Mouse (Mus musculus): Measurements from ENCODE around the gene Sult1e1.

Sult1e1 gene

DNA sequence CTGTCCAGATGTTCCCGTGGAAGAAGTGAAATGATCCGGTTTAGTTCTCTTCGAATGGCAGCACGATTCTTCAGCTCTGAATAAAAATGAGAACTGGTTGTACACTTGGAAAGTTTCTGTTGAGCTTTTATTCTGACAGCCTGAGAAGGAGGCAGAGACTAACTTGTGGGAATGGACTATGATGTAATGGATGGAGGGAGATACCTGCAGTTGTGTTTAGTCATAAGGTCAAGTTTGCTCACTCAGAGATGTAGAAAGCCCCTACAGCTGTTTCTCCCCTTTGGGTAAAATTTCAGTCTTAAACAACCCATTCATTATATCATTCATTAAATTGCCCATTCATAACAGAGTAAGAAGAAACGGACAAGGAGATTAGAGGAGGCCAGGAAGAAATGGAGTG lies at the start of gene Sult1e1:
Sult1e1 (minus strand) TSS at position 101 of the 400 bp plus-strand sequence.
- in situ Hi-C loops (cut with MboI) = no loop called here

DNA sequence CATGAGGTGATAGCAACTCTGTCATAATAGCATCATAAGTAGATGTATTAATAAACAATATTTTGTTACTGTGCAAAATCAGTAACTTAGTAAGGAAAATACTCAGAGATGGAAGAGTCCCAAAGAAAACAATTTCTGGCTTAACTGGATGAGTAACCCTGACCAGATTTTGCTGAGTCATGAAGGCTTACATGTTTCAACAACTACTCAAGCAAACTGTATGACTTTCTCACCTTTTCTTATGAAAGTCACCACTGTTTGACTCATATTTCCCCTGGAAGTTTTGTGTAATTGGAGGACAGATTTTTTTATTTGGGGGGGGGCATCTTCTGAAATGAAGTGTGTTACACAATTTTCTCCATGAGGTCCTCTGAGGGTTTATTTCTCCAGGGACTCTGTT lies 31.3 kb upstream of the Sult1e1 start:
- in situ Hi-C loops (cut with MboI) = no loop called here

DNA sequence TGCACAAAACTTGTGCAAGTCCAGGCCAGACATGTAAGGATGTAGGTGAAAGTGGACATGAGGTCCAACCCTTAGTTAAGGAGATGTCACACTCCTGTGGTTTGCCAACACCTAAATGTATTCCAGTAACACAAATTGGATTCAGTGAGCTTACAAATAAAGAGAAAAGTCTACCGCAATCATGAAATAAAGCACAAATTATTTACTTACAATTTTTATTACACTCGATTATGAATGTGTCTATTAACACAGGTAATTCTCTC lies 23.7 kb upstream of the Sult1e1 start:
- in situ Hi-C loops (cut with MboI) = no loop called here

DNA sequence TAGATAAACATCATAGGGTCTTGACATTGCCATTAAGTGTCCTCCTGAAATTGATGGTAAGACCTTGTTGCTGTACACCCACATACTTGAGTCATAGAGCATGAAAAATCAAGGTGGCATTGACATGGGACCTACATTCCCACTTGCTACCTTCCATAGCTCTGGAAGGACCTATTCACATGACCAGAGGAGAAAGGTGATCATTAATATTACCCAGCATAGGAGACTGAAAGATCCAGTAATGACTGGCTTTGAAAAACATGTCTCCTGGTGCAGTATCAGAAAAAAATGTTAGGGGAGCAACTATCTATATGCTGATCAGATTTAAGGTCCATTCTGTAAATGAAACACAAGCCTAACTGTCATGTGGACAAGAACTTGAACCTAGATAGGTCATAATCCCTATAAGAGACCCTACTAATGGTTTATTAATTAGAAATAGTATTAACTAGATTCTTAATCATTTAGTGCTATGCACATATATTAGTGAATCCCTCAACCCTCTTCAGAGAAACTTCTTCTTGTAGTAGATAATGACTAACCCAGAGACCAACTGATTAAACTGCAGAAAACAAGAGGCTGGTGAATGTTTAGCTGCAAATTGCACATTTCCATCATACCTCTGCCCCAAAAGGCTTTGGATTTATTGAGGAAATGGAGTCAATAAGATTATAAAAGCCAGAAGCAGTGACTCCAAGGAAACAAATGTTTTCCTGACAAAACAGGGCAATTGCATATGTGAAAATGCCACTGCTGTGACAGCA lies 23.2 kb upstream of the Sult1e1 start:
- in situ Hi-C loops (cut with MboI) = no loop called here

DNA sequence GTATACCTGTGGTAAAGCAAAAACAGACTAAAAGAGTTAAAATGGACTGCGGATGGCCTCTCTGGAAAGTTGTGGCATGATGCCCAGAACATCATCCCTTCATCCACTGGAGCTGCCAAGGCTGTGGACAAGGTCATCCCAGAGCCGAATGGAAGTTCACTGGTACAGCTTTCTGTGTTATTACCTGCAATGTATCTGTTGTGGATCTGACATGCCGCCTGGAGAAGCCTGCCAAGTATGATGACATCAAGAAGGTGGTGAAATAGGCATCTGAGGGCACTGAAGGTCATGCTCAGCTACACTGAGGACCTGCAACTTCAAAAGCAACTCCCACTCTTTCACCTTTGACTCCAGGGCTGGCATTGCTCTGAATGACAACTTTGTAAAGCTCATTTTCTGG lies 9.6 kb upstream of the Sult1e1 start:
- in situ Hi-C loops (cut with MboI) = no loop called here

DNA sequence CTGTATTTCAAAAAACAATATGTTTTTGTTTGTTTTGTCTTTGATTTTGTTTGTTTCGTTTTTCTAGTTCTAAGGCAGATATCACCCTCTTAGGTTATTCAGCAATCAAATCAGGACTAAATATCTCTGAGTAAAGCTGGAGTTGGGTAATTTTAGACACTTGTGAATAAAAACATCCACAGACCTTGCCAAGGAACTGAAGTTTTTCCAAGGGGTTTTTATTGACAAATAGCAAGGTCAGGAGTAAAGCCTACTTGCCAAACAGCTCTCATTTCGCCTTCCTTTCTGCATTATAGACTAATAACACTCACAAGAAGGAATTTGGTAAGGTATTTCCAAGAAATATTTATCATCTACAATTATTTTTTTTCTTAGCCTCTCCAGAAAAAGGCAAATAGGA lies 6.5 kb upstream of the Sult1e1 start:
- in situ Hi-C loops (cut with MboI) = no loop called here

DNA sequence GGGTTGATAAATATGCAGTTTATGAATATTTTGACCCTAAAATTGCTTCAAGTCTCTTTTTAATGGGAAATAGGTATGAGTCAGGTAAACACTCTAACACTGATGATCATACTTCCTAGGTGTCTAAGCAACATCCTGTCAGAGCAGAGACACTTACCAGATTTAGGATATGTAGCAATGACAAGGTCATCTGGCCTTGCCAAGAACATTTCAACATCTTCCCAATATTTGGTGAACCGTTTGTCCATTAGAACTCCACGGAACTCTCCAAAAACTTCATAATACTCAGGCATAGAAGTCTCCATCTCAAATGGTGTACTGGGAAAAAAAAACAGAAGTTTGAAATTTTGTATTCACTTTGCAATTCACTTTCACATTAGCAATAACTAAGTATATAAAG lies 1.5 kb downstream of the Sult1e1 start:
- in situ Hi-C loops (cut with MboI) = no loop called here

DNA sequence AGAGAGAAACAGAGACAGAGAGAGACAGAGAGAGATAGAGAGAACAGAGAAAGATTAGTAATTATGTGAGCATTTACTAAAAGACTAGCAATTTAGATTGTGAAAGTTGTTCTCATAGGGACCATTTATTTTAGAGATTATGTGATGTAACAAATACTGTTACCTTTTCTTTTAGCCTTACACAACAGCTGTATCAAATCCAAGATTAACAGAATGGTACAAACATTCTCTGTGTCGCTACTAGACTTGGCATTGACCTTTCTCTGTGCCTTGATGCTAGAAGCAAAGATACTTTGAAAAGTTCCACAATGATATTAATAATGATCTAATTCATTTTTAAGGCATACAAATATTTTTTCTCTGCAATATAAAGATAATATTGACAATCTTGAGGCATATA lies 11.0 kb downstream of the Sult1e1 start:
- in situ Hi-C loops (cut with MboI) = no loop called here

DNA sequence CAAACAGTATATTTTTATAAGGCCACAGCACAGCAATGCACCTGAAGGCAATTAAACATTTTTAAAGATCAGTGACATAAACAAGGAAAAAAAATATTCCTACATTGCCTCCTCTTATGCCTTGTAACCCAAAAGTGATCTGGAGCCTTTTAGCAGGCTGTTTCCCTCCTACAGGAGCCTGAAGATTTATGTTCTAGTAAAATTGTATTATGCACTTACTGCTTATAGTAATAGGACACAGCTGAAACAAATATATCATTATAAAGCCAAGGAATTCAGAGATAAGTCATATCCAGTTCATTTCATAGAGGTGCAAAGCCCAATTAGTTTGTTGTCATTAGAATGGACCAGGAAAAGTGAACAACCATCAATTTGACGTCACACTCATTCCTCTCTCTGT lies 17.2 kb downstream of the Sult1e1 start:
- in situ Hi-C loops (cut with MboI) = no loop called here

DNA sequence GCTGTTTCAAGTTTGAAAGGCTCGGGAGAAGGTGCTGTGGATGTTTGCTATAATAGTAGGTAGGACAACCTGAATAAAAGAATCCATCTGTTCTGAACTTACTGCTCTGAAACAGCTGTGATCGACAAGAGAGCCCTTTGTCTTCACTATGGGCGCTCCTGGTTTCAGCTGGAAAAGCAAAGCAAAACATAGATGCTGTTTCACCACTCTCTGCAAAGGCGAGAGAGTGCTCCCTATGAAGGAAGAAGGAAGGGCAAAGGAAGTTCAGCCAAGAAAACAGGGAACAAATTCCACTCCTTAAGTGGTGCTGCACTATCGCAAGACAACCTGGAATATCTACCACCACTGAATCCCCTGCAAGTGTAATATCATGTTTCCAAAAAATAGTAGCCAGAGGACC lies 17.9 kb downstream of the Sult1e1 start:
- in situ Hi-C loops (cut with MboI) = no loop called here

DNA sequence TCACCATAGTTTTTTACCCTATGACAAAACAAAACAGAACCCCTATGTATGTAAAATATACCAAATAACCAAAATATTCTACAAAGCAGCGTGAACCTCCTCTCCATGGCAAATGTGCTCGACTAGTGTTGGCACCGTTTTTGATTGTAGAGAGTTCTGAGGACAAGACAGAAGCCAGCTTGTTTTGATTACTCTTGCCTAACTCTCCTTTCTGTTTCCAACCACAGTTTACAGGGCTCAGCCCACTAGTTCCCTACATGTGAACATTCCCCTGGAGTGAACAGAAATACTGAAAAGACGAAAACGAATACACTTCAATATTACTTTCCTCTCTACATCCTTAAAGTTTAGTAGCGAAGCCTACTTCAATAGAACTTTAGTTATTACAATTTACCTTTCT lies 18.6 kb downstream of the Sult1e1 start:
- in situ Hi-C loops (cut with MboI) = no loop called here

DNA sequence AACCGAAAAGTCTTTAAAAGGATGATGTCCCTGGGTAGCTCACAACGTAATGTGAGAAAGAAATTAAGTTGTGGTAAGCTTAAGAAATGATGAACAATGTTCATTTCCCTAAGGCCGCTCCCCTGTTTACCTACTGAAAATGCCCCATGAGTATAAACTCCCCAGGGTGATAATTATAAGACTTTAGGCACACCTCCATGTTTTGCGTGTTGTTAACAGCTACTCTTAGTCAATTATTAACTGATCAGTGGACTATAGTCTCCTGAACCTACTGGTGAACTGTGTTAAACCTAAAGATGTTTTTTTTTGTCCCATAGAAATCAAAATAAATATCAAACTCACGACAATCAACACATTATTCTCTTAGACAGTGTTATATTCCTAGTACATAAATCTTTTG lies 22.5 kb downstream of the Sult1e1 start, which contains the start of gene Sult1d1:
Sult1d1 (minus strand) TSS at position 183 of the 400 bp plus-strand sequence.
- in situ Hi-C loops (cut with MboI) = no loop called here

DNA sequence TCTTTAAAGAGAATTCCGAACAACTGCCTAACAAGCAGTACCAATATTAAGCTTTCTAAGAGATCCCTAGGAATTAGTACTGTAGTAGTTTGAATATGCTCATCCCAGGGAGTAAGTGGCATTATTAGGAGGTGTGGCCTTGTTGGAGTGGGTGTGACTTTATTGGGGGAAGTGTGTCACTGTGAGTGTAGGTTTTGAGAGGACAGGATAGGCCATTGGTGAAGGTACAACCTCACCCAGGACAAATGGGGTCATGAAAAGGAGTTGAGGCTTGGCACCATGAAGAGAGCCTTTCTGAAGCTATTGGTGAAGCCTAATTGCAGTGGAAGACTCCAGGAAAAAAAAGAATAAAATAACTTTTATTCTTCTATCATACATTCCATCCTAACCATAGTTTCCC lies 24.1 kb downstream of the Sult1e1 start:
- in situ Hi-C loops (cut with MboI) = no loop called here

DNA sequence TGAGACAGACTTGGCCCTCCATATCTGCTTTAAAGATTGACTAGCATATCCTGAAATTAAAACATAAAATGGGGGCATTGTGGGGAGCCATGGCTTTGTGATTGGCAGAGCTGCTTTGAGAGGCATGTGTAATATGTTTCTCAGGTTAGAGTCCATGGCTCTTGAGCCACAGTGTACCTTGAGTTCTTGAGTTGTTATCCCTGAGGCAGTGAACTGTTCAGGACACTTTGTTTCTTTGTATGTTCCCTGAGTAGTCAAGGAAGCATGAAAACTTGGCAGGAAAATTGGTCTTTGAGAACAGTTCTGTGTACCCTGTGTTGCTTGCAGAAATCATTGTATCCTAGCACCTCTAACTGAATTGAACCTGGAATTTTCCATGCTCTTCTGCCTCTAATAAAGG lies 28.4 kb downstream of the Sult1e1 start:
- in situ Hi-C loops (cut with MboI) = no loop called here

DNA sequence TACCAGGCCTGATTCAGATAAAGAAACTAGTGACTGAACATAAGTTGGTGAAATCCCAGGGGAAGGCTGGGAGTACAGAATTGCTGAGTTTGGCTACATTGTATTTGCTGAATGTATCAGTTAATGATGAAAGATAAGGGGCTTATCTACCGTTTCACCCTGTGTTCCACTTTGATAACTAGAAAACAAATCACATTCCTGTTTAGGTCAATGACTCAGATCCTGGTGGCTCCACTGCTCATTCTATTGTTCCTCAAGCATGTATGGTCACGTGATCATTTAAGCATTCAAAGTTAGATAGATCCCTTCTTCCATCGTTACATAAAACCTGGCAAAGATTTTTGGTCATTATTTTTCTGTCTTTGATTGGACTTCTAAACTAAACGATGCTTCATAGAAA lies 28.9 kb downstream of the Sult1e1 start:
- in situ Hi-C loops (cut with MboI) = no loop called here

DNA sequence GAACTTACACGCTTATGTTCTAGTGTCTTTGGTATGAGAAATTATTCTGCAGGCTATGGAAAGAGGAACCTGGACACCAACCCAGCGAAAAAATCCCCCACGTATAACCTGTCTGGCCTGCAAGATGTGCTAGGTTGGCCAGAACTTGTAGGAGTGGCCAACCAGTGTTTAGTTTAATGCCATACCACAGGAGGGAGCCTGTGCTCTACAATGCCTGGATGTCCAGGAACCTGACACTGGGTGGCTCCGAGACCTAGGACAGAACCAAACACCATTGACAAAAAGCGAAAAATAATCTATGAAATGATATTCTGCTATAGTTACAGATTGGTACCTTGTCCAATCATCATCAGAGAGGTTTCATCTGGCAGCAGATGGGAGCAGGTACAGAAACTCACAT lies 31.2 kb downstream of the Sult1e1 start:
- in situ Hi-C loops (cut with MboI) = no loop called here

DNA sequence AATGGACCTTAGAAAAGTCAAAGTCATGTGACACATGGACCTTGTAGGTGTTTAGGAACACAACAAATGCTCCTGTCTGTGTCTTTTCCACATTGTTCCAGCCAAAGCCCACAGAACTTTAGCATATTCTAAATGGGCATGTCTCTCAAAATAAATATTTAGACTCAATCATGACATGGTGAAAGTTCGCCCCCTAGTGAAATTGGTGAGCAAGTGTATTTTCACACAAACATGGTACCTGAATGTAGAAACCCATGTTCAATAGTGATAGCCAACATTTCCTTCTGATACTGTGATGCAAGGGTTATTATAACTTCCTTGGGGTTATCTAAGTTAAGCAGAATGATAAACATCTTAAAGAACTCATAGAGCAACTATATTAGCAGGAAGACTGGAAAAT lies 40.5 kb downstream of the Sult1e1 start:
- in situ Hi-C loops (cut with MboI) = no loop called here

DNA sequence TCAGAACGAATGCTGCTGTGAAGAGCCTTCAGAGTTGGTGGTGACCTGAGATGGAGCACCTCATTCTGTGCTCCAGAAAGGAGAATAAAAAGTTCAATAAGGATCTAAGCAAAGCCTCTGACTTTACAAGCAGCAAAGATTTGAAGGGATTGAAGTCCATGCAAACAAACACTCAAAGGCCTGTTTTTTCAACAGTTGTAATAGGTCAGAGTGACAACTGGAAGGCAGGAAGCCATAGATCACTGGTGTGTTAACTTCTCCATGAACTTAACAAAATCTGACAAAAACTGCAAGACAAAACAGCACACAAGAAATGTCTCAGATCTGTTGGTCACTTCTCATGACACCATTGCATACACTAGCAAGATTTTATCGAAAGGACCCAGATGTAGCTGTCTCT lies 53.3 kb downstream of the Sult1e1 start, which contains the start of gene Sult1b1:
Sult1b1 (minus strand) TSS at position 85 of the 400 bp plus-strand sequence.
- in situ Hi-C loops (cut with MboI) = no loop called here

DNA sequence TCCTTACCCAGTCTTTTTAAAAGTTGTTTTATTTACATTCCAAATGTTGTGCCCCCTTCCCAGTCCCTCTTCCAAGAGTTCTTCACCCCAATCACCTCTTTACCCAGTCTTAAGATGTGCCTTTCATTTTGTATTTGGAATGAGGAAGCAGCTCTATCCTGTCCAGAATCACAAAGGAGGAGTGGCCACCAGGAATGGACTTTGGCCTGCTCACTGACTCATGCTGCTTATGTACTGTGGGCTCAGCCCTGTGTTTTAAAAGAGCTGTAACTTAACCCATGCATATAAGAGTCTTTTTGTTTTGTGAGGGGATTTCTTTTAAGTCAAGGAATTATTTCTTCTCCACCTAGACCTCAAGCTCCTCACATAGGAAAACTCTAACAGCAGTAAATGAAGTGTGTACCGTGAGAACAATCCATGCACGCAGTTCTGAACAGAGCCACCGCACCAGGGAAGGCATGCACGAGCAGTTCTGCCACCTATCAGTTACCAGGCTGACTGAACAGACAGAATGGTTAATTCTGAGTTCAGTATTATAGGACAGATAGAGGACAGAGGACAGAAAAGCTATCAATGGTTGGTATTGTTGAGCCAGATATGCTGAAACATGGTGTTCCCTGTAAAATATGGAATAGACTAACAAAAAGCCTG lies 55.3 kb downstream of the Sult1e1 start:
- in situ Hi-C loops (cut with MboI) = no loop called here

DNA sequence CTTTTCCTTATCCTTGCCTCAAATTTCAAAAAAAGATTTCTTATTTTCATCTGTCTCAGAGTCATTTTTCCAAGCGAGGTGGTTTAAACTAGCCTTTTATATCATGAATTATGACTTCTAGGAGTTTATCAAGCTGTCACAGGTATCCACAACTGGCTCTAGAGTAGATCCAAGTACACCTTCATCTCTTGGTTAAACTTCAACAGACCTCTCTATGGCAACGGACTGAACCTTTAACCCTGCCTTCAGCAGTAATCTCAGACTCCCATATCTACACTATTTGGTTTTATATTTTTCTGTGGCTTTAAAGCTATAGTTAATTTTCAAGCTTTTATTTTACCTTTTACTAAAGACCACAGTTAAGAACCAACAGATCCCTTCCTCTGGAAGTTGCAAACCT lies 59.1 kb downstream of the Sult1e1 start:
- in situ Hi-C loops (cut with MboI) = no loop called here
